Mouse (Mus musculus) testis, adult 2 months (tissue): ENCODE results near the gene Klrb1f.

Source experiments
- CTCF ChIP-seq: fragments of 200-500 bp; IDR thresholded peaks from 2 replicates; pipeline ENCODE4 v1.5.1; 2012; ENCODE audit warnings: low read depth, mild to moderate bottlenecking, inconsistent platforms, low read length, moderate library complexity; ENCODE audit not compliant: control insufficient read depth, insufficient read depth, insufficient replicate concordance
- POLR2A ChIP-seq: fragments of 200-500 bp; IDR thresholded peaks from 2 replicates; pipeline ENCODE4 v1.6.1; 2012; ENCODE audit warnings: low read depth, mild to moderate bottlenecking, inconsistent platforms, low read length, moderate library complexity; ENCODE audit not compliant: control insufficient read depth

DNA sequence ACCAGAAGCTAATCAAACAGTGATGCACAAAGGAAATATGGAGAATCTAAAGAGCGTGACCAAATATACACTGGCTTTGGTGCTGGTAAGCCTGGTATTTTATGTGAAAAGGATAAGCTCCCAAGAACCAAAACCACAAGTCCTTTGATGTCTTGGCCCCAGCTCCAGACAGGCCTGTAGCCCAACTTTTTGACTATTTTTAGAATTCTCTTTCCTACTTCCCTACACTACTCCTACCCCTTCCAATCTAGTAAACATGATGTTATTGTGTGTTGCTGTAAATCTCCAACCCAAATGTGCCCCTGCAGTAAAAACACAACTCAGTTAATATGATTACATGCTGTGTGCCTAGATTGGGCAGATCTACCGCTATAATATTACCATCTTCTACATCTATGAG is 4.2 kb upstream of the Klrb1f start:
- TF ChIP-seq CTCF (no peak), POLR2A (no peak)
